Mouse (Mus musculus) thymus, adult 2 months (tissue): ENCODE results near the gene Popdc2.

Experiments
- CTCF ChIP-seq: fragments of 200-500 bp; IDR thresholded peaks from 2 replicates; pipeline ENCODE4 v1.5.1; 2012; ENCODE audit warnings: mild to moderate bottlenecking, control low read depth, low read length, moderate library complexity, borderline replicate concordance; ENCODE audit not compliant: control insufficient read depth, poor library complexity, insufficient read depth; ENCODE audit errors: extremely low read depth
- POLR2A ChIP-seq: fragments of 200-500 bp; IDR thresholded peaks from 2 replicates; pipeline ENCODE4 v1.6.1; 2012; ENCODE audit warnings: mild to moderate bottlenecking, low read length, control low read depth, moderate library complexity; ENCODE audit not compliant: control insufficient read depth, poor library complexity, insufficient read depth; ENCODE audit errors: extremely low read depth

DNA sequence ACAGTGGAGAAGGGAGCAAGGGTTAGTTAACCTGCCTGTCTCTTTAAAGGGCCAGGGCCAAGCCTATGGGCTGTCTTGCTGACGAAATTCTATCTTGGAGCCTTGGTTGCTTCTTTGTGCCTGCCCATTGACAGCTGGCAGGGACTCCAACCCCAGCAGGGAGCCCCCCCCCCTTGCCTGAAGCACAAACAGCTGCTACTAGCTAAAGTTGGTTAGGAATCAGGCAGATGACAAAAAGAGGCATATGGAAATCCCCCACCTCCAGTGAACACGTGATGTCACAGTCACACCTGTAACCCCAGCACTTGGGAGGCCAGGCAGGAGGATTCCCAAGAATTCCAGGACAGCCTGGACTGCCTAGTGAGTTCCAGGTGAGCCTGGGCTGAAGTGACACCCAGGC lies 1.7 kb upstream of the Popdc2 start:
- TF ChIP-seq POLR2A: no peak
- TF ChIP-seq CTCF: no peak
